24 mouse cellular contexts compared by ENCODE assay signal in genomic region chr8:95064531-95064930, GRCm38 (mm10). TPM values are rescaled to one million over a fixed set of nuclear protein-coding genes. Genes with fewer than 3 reads are reported as not detected.
DNase-seq lines count a peak whose midpoint lies in the region; ATAC-seq and TF ChIP-seq lines count a peak whose summit lies in the region.
"Had no signal": no experiment of that assay in that cellular context is flagged by ENCODE, and none has a peak within 500 bp of the region (broad histone marks: within the 10 kb centered on the region; RNA-seq: fewer than 3 reads in every experiment).

No protein-coding gene starts in this region.

- TF ChIP-seq EP300 in liver, postnatal 0 days (IDR thresholded peaks at IDR 0.05; ENCODE audit: low read depth): no peak

- TF ChIP-seq POLR2A in myocyte (IDR thresholded peaks at IDR 0.05; ENCODE audit: insufficient read length, low read depth): no peak

- H3K9me3 ChIP-seq in hindbrain, postnatal 0 days (ENCODE audit: low read length): no peaks in the 10 kb centered on the region
- no peaks in the 10 kb centered on the region for H3K9me3 ChIP-seq in hindbrain, embryonic 12.5 days (replicated peaks)
- no peaks in the 10 kb centered on the region for H3K9me3 ChIP-seq in liver, postnatal 0 days (ENCODE audit: low read length)
- H3K9me3 ChIP-seq: embryonic facial prominence, embryonic 15.5 days; forebrain, embryonic 12.5 days; limb, embryonic 15.5 days; liver, embryonic 15.5 days; neural tube, embryonic 15.5 days had no signal

- no peak overlapping the region for H3K4me2 ChIP-seq in hindbrain, postnatal 0 days (ENCODE audit: low read depth, low read length)
- no peak overlapping the region for H3K4me2 ChIP-seq in hindbrain, embryonic 12.5 days (replicated peaks)
- H3K4me2 ChIP-seq in myocyte (ENCODE audit: low read depth): peak overlapping the region; percentile 46
- H3K4me2 ChIP-seq in liver, postnatal 0 days (ENCODE audit: low read depth, low read length): no peak overlapping the region
- H3K4me2 ChIP-seq: embryonic facial prominence, embryonic 15.5 days; forebrain, embryonic 12.5 days; limb, embryonic 15.5 days; liver, embryonic 15.5 days; neural tube, embryonic 15.5 days had no signal

- no peaks in the 10 kb centered on the region for H3K4me1 ChIP-seq in hindbrain, postnatal 0 days (ENCODE audit: insufficient read depth, low read length)
- H3K4me1 ChIP-seq in hindbrain, embryonic 12.5 days: no peaks in the 10 kb centered on the region
- H3K4me1 ChIP-seq in liver, postnatal 0 days (ENCODE audit: insufficient read depth): no peaks in the 10 kb centered on the region
- H3K4me1 ChIP-seq: embryonic facial prominence, embryonic 15.5 days; forebrain, embryonic 12.5 days; limb, embryonic 15.5 days; liver, embryonic 15.5 days; neural tube, embryonic 15.5 days had no signal

- no peak overlapping the region for H3K4me3 ChIP-seq in hindbrain, postnatal 0 days (ENCODE audit: low read length)
- no peak overlapping the region for H3K4me3 ChIP-seq in hindbrain, embryonic 12.5 days
- H3K4me3 ChIP-seq in myocyte: no peak overlapping the region
- no peak overlapping the region for H3K4me3 ChIP-seq in liver, postnatal 0 days (ENCODE audit: low read depth, low read length)
- H3K4me3 ChIP-seq: embryonic facial prominence, embryonic 15.5 days; forebrain, embryonic 12.5 days; heart, adult 2 months; limb, embryonic 15.5 days; liver, embryonic 15.5 days; neural tube, embryonic 15.5 days had no signal

- no peaks in the 10 kb centered on the region for H3K36me3 ChIP-seq in hindbrain, postnatal 0 days (ENCODE audit: insufficient read depth, low read length)
- no peaks in the 10 kb centered on the region for H3K36me3 ChIP-seq in hindbrain, embryonic 12.5 days
- no peaks in the 10 kb centered on the region for H3K36me3 ChIP-seq in myocyte (ENCODE audit: control insufficient read depth, insufficient read depth)
- H3K36me3 ChIP-seq in liver, postnatal 0 days (replicated peaks; ENCODE audit: insufficient read depth, low read length): no peaks in the 10 kb centered on the region
- H3K36me3 ChIP-seq: embryonic facial prominence, embryonic 15.5 days; forebrain, embryonic 12.5 days; limb, embryonic 15.5 days; liver, embryonic 15.5 days; neural tube, embryonic 15.5 days had no signal

- no peak overlapping the region for H3K27ac ChIP-seq in hindbrain, postnatal 0 days
- no peak overlapping the region for H3K27ac ChIP-seq in hindbrain, embryonic 12.5 days
- H3K27ac ChIP-seq in liver, postnatal 0 days (ENCODE audit: low read depth): no peak overlapping the region
- H3K27ac ChIP-seq: embryonic facial prominence, embryonic 15.5 days; forebrain, embryonic 12.5 days; heart, adult 2 months; kidney, postnatal 0 days; limb, embryonic 15.5 days; liver, embryonic 15.5 days; neural tube, embryonic 15.5 days had no signal

- no peak overlapping the region for H3K9ac ChIP-seq in hindbrain, postnatal 0 days (replicated peaks; ENCODE audit: low read length)
- H3K9ac ChIP-seq in hindbrain, embryonic 12.5 days: no peak overlapping the region
- no peak overlapping the region for H3K9ac ChIP-seq in liver, postnatal 0 days (replicated peaks)
- H3K9ac ChIP-seq: embryonic facial prominence, embryonic 15.5 days; forebrain, embryonic 12.5 days; limb, embryonic 15.5 days; liver, embryonic 15.5 days; neural tube, embryonic 15.5 days had no signal

- H3K27me3 ChIP-seq in hindbrain, postnatal 0 days (ENCODE audit: insufficient read depth, low read length): no peaks in the 10 kb centered on the region
- H3K27me3 ChIP-seq in hindbrain, embryonic 12.5 days: no peaks in the 10 kb centered on the region
- H3K27me3 ChIP-seq in myocyte (ENCODE audit: control insufficient read depth, insufficient read depth, insufficient read length): no peaks in the 10 kb centered on the region
- no peaks in the 10 kb centered on the region for H3K27me3 ChIP-seq in liver, postnatal 0 days (ENCODE audit: insufficient read depth, low read length)
- H3K27me3 ChIP-seq: embryonic facial prominence, embryonic 15.5 days; forebrain, embryonic 12.5 days; limb, embryonic 15.5 days; liver, embryonic 15.5 days; neural tube, embryonic 15.5 days had no signal

- no peaks in the 10 kb centered on the region for H3K79me2 ChIP-seq in myocyte (ENCODE audit: control insufficient read depth, insufficient read depth)

- peak; percentile 53 for DNase-seq in hindbrain, postnatal 0 days (ENCODE audit: low spot score)
- peak; percentile 80 for DNase-seq in NIH3T3 (ENCODE audit: low read depth)
- DNase-seq in cerebellum, adult 9-10 months: peak; percentile 78
- DNase-seq in liver, postnatal 0 days: no peak
- DNase-seq in right cerebral cortex, adult 18-20 months: no peak
- DNase-seq: gastrocnemius, postnatal 14 days; heart, adult 2 months; heart, postnatal 4 days; kidney, adult 11 months; midbrain, embryonic 14.5 days; right cerebral cortex, postnatal 14 days; thymus, adult 18-20 months had no signal

- no peak for TF ChIP-seq CTCF in hindbrain, postnatal 0 days (IDR thresholded peaks at IDR 0.05; ENCODE audit: low read depth)
- TF ChIP-seq CTCF in liver, postnatal 0 days (IDR thresholded peaks at IDR 0.05; ENCODE audit: low read depth): no peak

- H3ac ChIP-seq in myocyte (ENCODE audit: control insufficient read depth, insufficient read length): no peak overlapping the region

- WGBS in hindbrain, postnatal 0 days: 66% methylated on average over 2 of the region's 2 CpGs
- 93% methylated on average over 2 of the region's 2 CpGs for WGBS in hindbrain, embryonic 12.5 days
- WGBS in liver, postnatal 0 days (ENCODE audit: insufficient replicate concordance): 85% methylated on average over 2 of the region's 2 CpGs

- ATAC-seq in hindbrain, postnatal 0 days: no peak
- no peak for ATAC-seq in hindbrain, embryonic 12.5 days (ENCODE audit: low FRiP score)
- ATAC-seq in liver, postnatal 0 days: no peak
- ATAC-seq: hindbrain, embryonic 16.5 days; lung, postnatal 0 days had no signal

TF ChIP-seq in myocyte, 11 proteins besides CTCF, POLR2A, EP300 and RAD21:
- TF ChIP-seq USF1 (IDR thresholded peaks at IDR 0.05; ENCODE audit: low read depth) (no peak), TCF12 (IDR thresholded peaks at IDR 0.05; ENCODE audit: insufficient read depth, poor library complexity, severe bottlenecking) (no peak), MYOD1 (IDR thresholded peaks at IDR 0.05; ENCODE audit: control insufficient read depth in 1 of 3, insufficient read length in 2 of 3, low read depth in 2 of 3) (no peak), MYOG (IDR thresholded peaks at IDR 0.05; ENCODE audit: control insufficient read depth in 1 of 3, insufficient read depth in 1 of 3, insufficient read length in 2 of 3, low read depth in 2 of 3) (no peak), CEBPB (IDR thresholded peaks at IDR 0.05; ENCODE audit: insufficient read depth, poor library complexity, severe bottlenecking) (no peak), TCF3 (IDR thresholded peaks at IDR 0.05; ENCODE audit: insufficient read length, low read depth) (no peak), POLR2AphosphoS2 (IDR thresholded peaks at IDR 0.05; ENCODE audit: insufficient read length, low read depth) (no peak), MAX (IDR thresholded peaks at IDR 0.05; ENCODE audit: low read depth) (no peak), E2F4 (IDR thresholded peaks at IDR 0.05; ENCODE audit: insufficient read depth) (no peak), REST (IDR thresholded peaks at IDR 0.05; ENCODE audit: insufficient read depth, insufficient read length) (no peak), SRF (IDR thresholded peaks at IDR 0.05; ENCODE audit: control insufficient read depth, insufficient read length, low read depth) (no peak)

RNA-seq across cellular contexts. Expression of gene Drc7, which starts 9.6 kb away (rescaled TPM):
- total RNA-seq in hindbrain, postnatal 0 days (2014; rRNA removed): 2.9 and 3.6 TPM in 2 replicates
- polyA plus RNA-seq in hindbrain, postnatal 0 days (2015; fragmentation: Nextera tagmentation; extraction: Ambion mirVana): 3.0 and 3.3 TPM in 2 replicates
- polyA plus RNA-seq in hindbrain, embryonic 12.5 days (2016; fragmentation: Nextera tagmentation; extraction: Ambion mirVana): 1.3 and 2.3 TPM in 2 replicates
- polyA plus RNA-seq in myocyte (2012; fragmentation: generic; extraction: Trizol): 0.02 TPM
- 0.21 and 0.28 TPM in 2 replicates for polyA plus RNA-seq in liver, postnatal 0 days (2015; fragmentation: Nextera tagmentation; extraction: Ambion mirVana)
- total RNA-seq: gastrocnemius, postnatal 14 days; heart, adult 2 months; heart, postnatal 4 days had no signal
- polyA plus RNA-seq: heart, embryonic 14.5 days; kidney, postnatal 0 days; stomach, embryonic 14.5 days had no signal

RNA-seq across cellular contexts. Expression of gene Katnb1, which starts 16.5 kb away (rescaled TPM):
- total RNA-seq in hindbrain, postnatal 0 days (2014; rRNA removed): 59.6 and 63.3 TPM in 2 replicates
- polyA plus RNA-seq in hindbrain, postnatal 0 days (2015; fragmentation: Nextera tagmentation; extraction: Ambion mirVana): 45.3 and 48.4 TPM in 2 replicates
- 36.2 and 39.4 TPM in 2 replicates for polyA plus RNA-seq in hindbrain, embryonic 12.5 days (2016; fragmentation: Nextera tagmentation; extraction: Ambion mirVana)
- polyA plus RNA-seq in myocyte (2012; fragmentation: generic; extraction: Trizol): 20.0 TPM
- 4.7 and 5.1 TPM in 2 replicates for polyA plus RNA-seq in liver, postnatal 0 days (2015; fragmentation: Nextera tagmentation; extraction: Ambion mirVana)

RNA-seq across cellular contexts. Expression of gene Adgrg3, which starts 47.0 kb away (rescaled TPM):
- total RNA-seq in hindbrain, postnatal 0 days (2014; rRNA removed): 1.3 TPM in 2 replicates
- 0.52 and 0.54 TPM in 2 replicates for polyA plus RNA-seq in hindbrain, postnatal 0 days (2015; fragmentation: Nextera tagmentation; extraction: Ambion mirVana)
- polyA plus RNA-seq in hindbrain, embryonic 12.5 days (2016; fragmentation: Nextera tagmentation; extraction: Ambion mirVana): 1.9 TPM in 2 replicates
- 9.1 TPM for polyA plus RNA-seq in myocyte (2012; fragmentation: generic; extraction: Trizol)
- polyA plus RNA-seq in liver, postnatal 0 days (2015; fragmentation: Nextera tagmentation; extraction: Ambion mirVana): 8.9 and 9.6 TPM in 2 replicates

Comparison
In these comparisons a context has a peak if more than half of its experiments do, and no peak if none do; other contexts are left out.
1. DNase-seq: peak in hindbrain, postnatal 0 days (single experiment), NIH3T3 (single experiment) and cerebellum, adult 9-10 months (single experiment); none in liver, postnatal 0 days (single experiment) and right cerebral cortex, adult 18-20 months (single experiment).